Mouse (Mus musculus) embryonic stem cell, embryonic (primary cell): ENCODE results near the gene Rora.

Source experiments
- CTCF ChIA-PET, 4 experiments: fragments of 300-600 bp in 2 of 4; fragments of 350-600 bp in 2 of 4; sonication (Branson Sonifier 250); formaldehyde crosslinking; loops; one replicate each; lab custom pipeline; 2022; ENCODE audit warnings: inconsistent platforms in 2 of 4; lab: Charles Lee
- POLR2A ChIA-PET, 4 experiments: fragments of 300-600 bp in 2 of 4; fragments of 350-600 bp in 2 of 4; sonication (Branson Sonifier 250); formaldehyde crosslinking; loops; one replicate each; lab custom pipeline; 2022; ENCODE audit warnings: antibody characterized with exemption in 4 of 4, inconsistent platforms in 1 of 4; lab: Charles Lee

The Rora gene

GRCm38 (mm10) chr9:69298566-69299335 is 645.2 kb downstream of the Rora start:
- POLR2A ChIA-PET = interaction anchor here in 3 of 4 experiments (0.6 to 1.9 kb wide), 5 partner anchors 9 to 1280 kb away, joined by 3 to 6 read pairs (median 3); no protein-coding TSS in a partner anchor
- CTCF ChIA-PET = interaction anchor here in 2 of 4 experiments (0.5 to 0.6 kb wide), 3 partner anchors 8 to 1448 kb away, joined by 3 to 9 read pairs (median 3); no protein-coding TSS in a partner anchor

- CTCF ChIA-PET = no interaction called here
Observed at GRCm38 (mm10) chr9:69299484-69299883, 645.9 kb downstream of the Rora start.

GRCm38 (mm10) chr9:69300296-69300695 is 646.7 kb downstream of the Rora start:
- POLR2A ChIA-PET = interaction anchor here in 1 of 4 experiments (0.5 kb wide), 1 partner anchor 1567 kb away, joined by 3 read pairs; no protein-coding TSS in a partner anchor
- CTCF ChIA-PET = no interaction called here

More at GRCm38 (mm10) chr9:69299484-69299883, 645.9 kb downstream of the Rora start:
- POLR2A ChIA-PET = interaction anchor here in 1 of 4 experiments (0.5 to 1.9 kb wide), 2 partner anchors 10 to 1566 kb away, joined by 3 to 6 read pairs; no protein-coding TSS in a partner anchor

GRCm38 (mm10) chr9:69301445-69301844 is 647.9 kb downstream of the Rora start:
- CTCF ChIA-PET = interaction anchor here in 1 of 4 experiments (0.6 kb wide), 2 partner anchors 372 to 596 kb away, joined by 4 to 5 read pairs; no protein-coding TSS in a partner anchor
- POLR2A ChIA-PET = interaction anchor here in 2 of 4 experiments (1.2 to 1.8 kb wide), 2 partner anchors 12 kb away, joined by 3 to 5 read pairs; no protein-coding TSS in a partner anchor

- CTCF ChIA-PET = interaction anchor here in 1 of 4 experiments (0.6 kb wide), 2 partner anchors 372 to 596 kb away, joined by 4 to 5 read pairs; no protein-coding TSS in a partner anchor
- POLR2A ChIA-PET = interaction anchor here in 2 of 4 experiments (0.7 to 1.8 kb wide), 5 partner anchors 13 to 944 kb away, joined by 3 to 5 read pairs (median 4); no protein-coding TSS in a partner anchor
Observed at GRCm38 (mm10) chr9:69301955-69302354, 648.4 kb downstream of the Rora start.

GRCm38 (mm10) chr9:69302846-69303245 is 649.3 kb downstream of the Rora start:
- ChIA-PET CTCF (interaction anchor here in 1 of 4 experiments (0.6 to 0.7 kb wide), 2 partner anchors 538 to 1757 kb away, joined by 3 to 5 read pairs; no protein-coding TSS in a partner anchor), POLR2A (interaction anchor here in 2 of 4 experiments (0.6 to 1.8 kb wide), 5 partner anchors 14 to 943 kb away, joined by 3 to 5 read pairs (median 3); no protein-coding TSS in a partner anchor)

GRCm38 (mm10) chr9:69303346-69303944 is 649.9 kb downstream of the Rora start:
- CTCF ChIA-PET = interaction anchor here in 2 of 4 experiments (0.6 to 0.7 kb wide), 3 partner anchors 97 to 1757 kb away, joined by 3 to 5 read pairs (median 4); no protein-coding TSS in a partner anchor
- POLR2A ChIA-PET = interaction anchor here in 2 of 4 experiments (1.0 to 1.3 kb wide), 2 partner anchors 14 to 865 kb away, joined by 3 read pairs; no protein-coding TSS in a partner anchor

GRCm38 (mm10) chr9:69303962-69304361 is 650.4 kb downstream of the Rora start:
- ChIA-PET POLR2A (interaction anchor here in 1 of 4 experiments (1.3 kb wide), 1 partner anchor 14 kb away, joined by 3 read pairs; no protein-coding TSS in a partner anchor), CTCF (interaction anchor here in 1 of 4 experiments (0.6 kb wide), 1 partner anchor 98 kb away, joined by 4 read pairs; no protein-coding TSS in a partner anchor)

- ChIA-PET CTCF (interaction anchor here in 1 of 4 experiments (0.6 to 0.7 kb wide), 2 partner anchors 24 to 281 kb away, joined by 3 to 4 read pairs; no protein-coding TSS in a partner anchor), POLR2A (interaction anchor here in 1 of 4 experiments (1.3 kb wide), 1 partner anchor 15 kb away, joined by 3 read pairs; no protein-coding TSS in a partner anchor)
Observed at GRCm38 (mm10) chr9:69304492-69304891, 650.9 kb downstream of the Rora start.

GRCm38 (mm10) chr9:69304991-69305390 is 651.4 kb downstream of the Rora start:
- CTCF ChIA-PET = interaction anchor here in 1 of 4 experiments (0.6 to 0.7 kb wide), 2 partner anchors 23 to 281 kb away, joined by 3 to 4 read pairs; no protein-coding TSS in a partner anchor

GRCm38 (mm10) chr9:69306734-69307528 is 653.3 kb downstream of the Rora start:
- ChIA-PET CTCF (interaction anchor here (0.6 to 1.2 kb wide), 19 partner anchors 8 to 1656 kb away, joined by 3 to 11 read pairs (median 3); no protein-coding TSS in a partner anchor), POLR2A (interaction anchor here in 2 of 4 experiments (0.6 kb wide), 2 partner anchors 10 to 152 kb away, joined by 3 to 9 read pairs; no protein-coding TSS in a partner anchor)

More at GRCm38 (mm10) chr9:69304991-69305390, 651.4 kb downstream of the Rora start:
- POLR2A ChIA-PET = interaction anchor here in 1 of 4 experiments (1.3 kb wide), 1 partner anchor 15 kb away, joined by 3 read pairs; no protein-coding TSS in a partner anchor

- ChIA-PET CTCF (no interaction called here), POLR2A (interaction anchor here in 1 of 4 experiments (0.7 to 1.1 kb wide), 2 partner anchors 9 to 44 kb away, joined by 3 to 4 read pairs; no protein-coding TSS in a partner anchor)
Observed at GRCm38 (mm10) chr9:69307974-69308373, 654.4 kb downstream of the Rora start.

GRCm38 (mm10) chr9:69310524-69310923 is 656.9 kb downstream of the Rora start:
- ChIA-PET POLR2A (no interaction called here), CTCF (no interaction called here)

GRCm38 (mm10) chr9:69313297-69313696 is 659.7 kb downstream of the Rora start:
- ChIA-PET CTCF (interaction anchor here in 1 of 4 experiments (1.0 kb wide), 1 partner anchor 55 kb away, joined by 3 read pairs; no protein-coding TSS in a partner anchor), POLR2A (interaction anchor here in 1 of 4 experiments (0.9 kb wide), 1 partner anchor 24 kb away, joined by 3 read pairs; no protein-coding TSS in a partner anchor)

- ChIA-PET POLR2A (interaction anchor here in 1 of 4 experiments (0.7 kb wide), 1 partner anchor 190 kb away, joined by 3 read pairs; no protein-coding TSS in a partner anchor), CTCF (interaction anchor here in 1 of 4 experiments (1.0 kb wide), 1 partner anchor 53 kb away, joined by 3 read pairs; no protein-coding TSS in a partner anchor)
Observed at GRCm38 (mm10) chr9:69314451-69315210, 661.0 kb downstream of the Rora start.

- CTCF ChIA-PET = interaction anchor here in 1 of 4 experiments (0.5 kb wide), 1 partner anchor 177 kb away, joined by 7 read pairs; no protein-coding TSS in a partner anchor
- POLR2A ChIA-PET = no interaction called here
Observed at GRCm38 (mm10) chr9:69317527-69318115, 664.0 kb downstream of the Rora start.
